Mouse (Mus musculus) lung, postnatal 10 days (tissue): Measurements from ENCODE around the gene Wdr90.

Experiments
- DNase-seq: peaks from one replicate; pipeline ENCODE4 v3.0.0; 2021

Gene Wdr90

GRCm38 (mm10) chr17:25860832-25861703, at the start of gene Wdr90:
Gene Wdr90, minus strand, starts transcription at chr17:25861501.
- peak; percentile 94 for DNase-seq

DNA sequence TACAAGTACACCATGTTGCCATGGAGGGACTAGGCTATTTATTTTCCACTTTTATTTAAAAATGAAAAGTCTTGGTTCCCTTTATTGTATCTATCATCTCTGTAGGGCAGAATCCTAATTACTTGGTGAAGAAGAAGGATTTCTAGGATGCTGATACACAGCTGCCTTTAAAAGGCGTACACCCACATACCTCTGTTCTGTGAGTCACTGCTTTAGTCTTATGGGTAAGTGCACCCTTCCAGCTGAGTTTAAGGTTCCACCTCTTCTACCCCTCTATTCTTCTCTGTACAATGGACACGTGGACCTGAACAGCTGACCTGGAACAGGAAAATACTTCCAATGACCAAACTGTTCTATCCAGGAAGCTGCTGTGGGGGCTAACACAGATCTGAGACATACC, 46.3 kb upstream of the Wdr90 start:
- no peak for DNase-seq

DNA sequence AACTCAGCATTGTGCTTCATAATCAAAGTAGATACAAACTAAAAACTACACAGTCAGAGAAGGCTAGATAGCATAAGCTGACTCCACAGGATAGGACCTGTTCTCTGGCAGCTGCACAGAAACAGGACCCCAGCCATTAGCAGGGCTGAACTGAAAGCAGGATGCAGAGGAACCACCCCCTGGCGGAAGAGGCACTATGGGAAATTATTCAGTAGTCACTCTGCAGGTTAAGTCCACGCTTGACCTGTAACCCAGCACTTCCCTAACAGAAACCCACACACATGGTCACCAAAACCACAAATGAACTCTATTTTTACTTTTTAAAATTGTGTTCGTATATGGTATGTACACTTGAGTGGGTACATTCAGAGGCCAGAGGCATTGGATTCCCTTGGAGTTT, 41.8 kb upstream of the Wdr90 start:
- DNase-seq = no peak

DNA sequence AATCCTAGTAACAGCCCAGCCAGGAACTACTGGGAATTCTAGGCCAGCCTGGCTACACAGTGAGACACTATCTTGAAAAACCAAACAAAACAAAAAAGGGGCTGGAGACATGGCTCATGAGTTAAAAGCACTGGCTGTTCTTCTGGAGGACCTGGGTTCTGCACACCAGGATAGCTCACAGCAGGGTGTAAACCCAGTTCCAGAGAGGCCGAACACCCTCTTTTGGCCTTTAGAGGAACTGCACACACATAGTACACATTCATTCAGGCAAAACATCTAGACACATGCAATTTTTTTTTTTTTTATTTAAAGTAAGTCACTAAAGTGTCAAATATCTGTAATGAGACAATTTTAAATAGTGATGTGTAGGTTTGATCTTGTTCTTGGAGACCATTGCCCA, 38.9 kb upstream of the Wdr90 start:
- DNase-seq = no peak

DNA sequence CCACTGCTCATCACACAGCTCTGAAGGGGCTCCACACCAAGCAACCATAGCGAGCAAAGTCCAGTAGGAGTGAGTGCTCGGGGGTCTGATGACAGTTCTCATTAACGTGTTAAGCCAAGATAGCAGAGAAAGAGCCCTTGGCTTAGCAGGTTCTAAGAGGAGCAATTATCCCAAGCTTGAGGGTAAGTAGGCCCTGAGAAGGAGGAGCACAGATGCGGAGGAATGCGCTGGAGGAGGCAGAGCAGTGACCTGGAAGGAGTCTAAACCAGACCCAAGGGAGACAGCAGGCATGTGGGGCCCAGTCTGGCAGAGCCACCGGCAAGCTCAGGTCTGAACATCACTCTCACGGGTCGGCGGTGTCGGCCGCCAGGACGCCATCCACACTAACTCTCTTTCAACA, 34.6 kb upstream of the Wdr90 start:
- DNase-seq = no peak

- DNase-seq = no peak
Observed at GRCm38 (mm10) chr17:25895415-25895814, 34.1 kb upstream of the Wdr90 start.

GRCm38 (mm10) chr17:25893975-25894617, 32.8 kb upstream of the Wdr90 start:
- DNase-seq = peak; percentile 81

GRCm38 (mm10) chr17:25888837-25889236, 27.5 kb upstream of the Wdr90 start:
- DNase-seq = no peak

DNA sequence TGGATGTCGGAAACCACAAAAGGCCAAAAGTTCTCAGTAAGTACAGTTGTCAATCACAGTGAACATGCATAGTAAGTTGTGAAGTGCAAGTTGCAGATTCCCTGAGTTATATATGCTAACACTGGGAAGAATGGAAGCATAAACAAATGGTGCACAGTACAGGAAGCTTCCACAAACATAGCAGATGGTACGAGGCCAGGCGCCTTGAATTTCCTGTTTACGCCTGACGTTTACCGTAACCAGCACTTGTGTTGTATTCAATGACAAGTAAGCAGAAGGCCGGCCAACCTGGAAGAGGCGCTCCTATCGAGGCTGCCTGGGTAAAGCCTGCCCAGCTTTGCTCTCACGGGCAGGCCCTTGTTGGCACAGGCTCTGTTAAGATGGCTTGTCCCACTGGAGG, 26.2 kb upstream of the Wdr90 start:
- DNase-seq = peak; percentile 68

GRCm38 (mm10) chr17:25886806-25887205, 25.5 kb upstream of the Wdr90 start:
- DNase-seq = no peak

DNA sequence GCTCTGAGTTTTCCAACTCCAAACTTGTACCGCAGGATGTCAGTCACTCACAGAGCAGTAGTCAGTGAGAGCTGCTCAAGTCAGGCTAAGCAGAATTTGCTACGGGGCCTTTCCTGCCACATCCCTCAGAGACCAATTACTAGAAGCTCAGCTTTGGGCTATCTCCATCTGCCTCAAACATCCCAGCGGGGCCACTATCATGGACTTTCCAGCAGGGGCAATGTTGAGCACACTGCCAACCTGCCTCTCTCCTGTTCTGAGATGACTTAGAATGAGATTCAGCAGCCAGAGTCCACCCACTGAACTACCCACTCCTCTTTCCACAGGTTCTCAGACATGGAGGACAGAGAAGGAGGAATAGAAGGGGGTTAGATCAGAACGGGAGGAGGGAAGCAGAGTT, 24.3 kb upstream of the Wdr90 start:
- no peak for DNase-seq

- DNase-seq = no peak
Observed at GRCm38 (mm10) chr17:25883824-25884223, 22.5 kb upstream of the Wdr90 start.

GRCm38 (mm10) chr17:25883268-25883667, 22.0 kb upstream of the Wdr90 start:
- DNase-seq = no peak

- DNase-seq = no peak
Observed at GRCm38 (mm10) chr17:25882306-25882705, 21.0 kb upstream of the Wdr90 start.

DNA sequence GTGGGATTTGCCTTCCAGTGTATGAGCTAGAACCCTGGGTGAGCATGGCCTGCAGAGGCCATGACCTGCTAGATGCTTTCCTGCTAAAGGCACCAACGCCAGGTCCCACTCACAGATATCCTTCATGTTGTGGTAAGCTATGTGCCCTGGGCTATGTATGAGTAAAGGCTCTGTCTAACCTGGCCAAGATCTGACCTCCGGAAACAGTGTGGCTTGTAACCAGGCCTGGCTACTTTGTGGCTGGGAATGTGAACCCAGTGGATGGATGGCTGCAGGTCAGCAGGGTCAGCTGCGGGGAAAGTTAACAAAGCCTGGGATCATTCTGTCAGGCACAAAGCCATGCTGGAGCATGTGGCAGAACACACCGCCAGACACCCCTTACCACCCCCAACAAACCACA, 20.4 kb upstream of the Wdr90 start:
- no peak for DNase-seq

- DNase-seq = no peak
Observed at GRCm38 (mm10) chr17:25880913-25881641, 19.8 kb upstream of the Wdr90 start.

- no peak for DNase-seq
Observed at GRCm38 (mm10) chr17:25880196-25880910, 19.1 kb upstream of the Wdr90 start, which contains the start of gene Wfikkn1. Gene Wfikkn1, minus strand, starts transcription at chr17:25880858.

- no peak for DNase-seq
Observed at GRCm38 (mm10) chr17:25879750-25880149, 18.4 kb upstream of the Wdr90 start.

DNA sequence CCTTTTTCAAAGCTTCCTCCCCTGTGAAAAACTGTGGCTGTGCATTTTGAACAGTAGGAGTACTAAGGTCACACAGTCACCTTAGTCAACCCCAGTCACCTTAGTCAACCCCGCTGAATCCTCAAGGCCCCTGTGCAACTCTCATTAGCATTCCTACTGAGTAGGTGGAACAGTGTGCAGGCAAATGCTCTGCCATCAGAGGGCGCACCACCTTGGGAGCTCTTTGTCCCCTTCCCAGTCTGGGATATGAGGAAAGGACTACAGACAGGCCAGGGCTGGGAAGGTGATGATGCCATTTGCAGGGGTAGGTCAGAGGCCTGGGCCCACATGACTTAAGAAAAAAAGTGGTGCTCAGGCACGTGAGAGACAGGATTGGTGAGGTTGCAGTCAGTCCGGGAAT, 18.0 kb upstream of the Wdr90 start:
- peak; percentile 57 for DNase-seq

DNA sequence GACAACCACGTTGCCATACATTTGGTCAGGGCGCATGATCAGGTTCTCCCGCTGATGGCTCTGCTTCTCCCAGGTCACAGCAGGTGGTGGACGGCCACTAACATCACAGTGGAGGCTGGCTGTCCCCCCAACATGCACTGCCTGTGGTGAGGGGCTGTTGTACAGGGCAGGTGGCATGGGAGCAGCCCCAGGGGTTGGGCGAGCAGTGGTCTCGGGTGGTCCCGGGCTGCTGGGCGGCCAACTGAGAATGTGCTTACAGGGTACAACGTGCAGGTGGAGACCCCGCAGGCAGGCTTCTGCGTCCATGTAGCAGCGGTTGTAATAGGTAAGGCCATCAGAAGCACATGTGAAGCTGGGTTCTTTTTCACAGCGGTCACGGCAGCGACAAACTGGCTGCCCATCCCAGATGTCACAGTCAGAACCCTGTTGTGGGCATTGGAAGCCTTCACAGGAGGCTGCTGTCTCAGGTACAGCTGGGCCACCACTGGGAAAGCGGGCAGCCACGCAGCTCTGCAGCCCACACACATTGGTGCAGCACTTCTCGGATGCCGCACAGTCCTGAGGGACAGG, 17.4 kb upstream of the Wdr90 start:
- DNase-seq = no peak

DNA sequence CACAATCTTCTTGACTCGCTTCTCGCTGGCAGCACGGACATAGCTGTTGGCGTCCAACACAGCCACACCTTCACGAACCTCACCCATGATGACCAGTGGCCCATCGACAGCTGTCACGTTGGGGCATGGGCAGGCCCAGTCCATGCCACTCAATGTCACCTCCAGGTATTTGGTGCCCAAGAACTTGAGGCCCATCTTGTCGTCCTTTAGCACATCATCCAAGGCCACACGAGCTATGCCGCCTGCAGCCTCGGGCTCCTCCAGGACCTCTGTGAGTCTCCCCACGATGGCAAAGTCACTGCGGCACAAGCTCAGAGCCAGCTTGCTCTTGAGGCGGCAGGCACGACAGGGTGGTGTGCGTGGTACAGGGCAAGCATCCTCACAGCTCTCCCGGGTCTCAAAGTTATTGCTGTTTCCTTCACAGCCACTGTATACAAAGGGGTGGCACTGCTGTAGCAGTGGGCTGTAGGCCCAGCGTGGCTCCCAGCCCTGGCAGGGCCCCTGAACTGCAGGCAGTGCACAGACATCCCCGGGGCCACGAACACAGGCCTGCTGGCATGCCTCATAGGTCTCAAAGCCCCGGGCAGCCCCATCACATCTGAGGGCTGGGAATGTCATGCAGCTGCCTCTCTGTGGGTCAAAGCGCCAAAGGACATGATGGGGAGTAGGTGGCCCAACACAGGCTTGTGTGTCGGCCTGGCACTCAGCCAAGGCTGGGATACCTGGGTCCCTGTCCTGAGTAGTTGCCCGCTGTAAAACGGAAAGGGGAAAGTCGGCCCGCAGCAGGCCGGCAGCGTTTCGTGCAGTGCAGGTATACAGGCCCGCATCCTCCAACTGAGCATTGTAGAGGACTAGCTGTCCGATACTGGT, 16.7 kb upstream of the Wdr90 start:
- DNase-seq = no peak

DNA sequence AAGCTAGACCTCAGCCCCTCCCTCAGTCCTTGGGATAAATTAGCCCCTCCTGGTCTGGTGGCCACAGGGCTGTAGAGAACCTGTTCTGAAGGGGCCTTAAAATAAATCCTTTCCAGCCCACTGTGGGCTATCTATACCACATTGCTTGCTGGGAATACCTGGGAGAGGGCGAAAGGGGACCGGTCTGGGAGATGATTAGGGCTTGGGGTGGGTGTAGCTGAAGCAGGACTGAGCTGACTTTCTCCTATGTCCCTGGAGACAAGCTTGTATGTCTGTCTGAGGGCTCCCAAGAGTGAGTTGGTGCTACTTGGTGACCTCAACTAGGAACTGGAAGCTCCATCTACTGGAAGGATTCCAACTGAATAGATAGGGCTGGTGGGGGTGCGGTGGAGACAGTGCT, 15.7 kb upstream of the Wdr90 start:
- DNase-seq = no peak
